Mouse (Mus musculus) effector memory CD4-positive, alpha-beta T cell, adult 5 months (primary cell): Measurements from ENCODE around the gene Taar4. TPM values are rescaled to one million over a fixed set of nuclear protein-coding genes. Genes with fewer than 3 reads are reported as not detected.

Experiments
- polyA plus RNA-seq: library from polyadenylated mRNA; unstranded; fragments of 100-300 nt; shearing (Covaris generic); gene quantifications from one replicate; pipeline ENCODE4 v1.2.1, GENCODE M21; 2017

Gene Taar4
- polyA plus RNA-seq = not detected

GRCm38 (mm10) chr10:23960444-23960915 is at the start of gene Taar4:
TSS of gene Taar4 (plus strand) at chr10:23960494.

GRCm38 (mm10) chr10:23920056-23920455 is 40.2 kb upstream of the Taar4 start, which contains the start of gene Taar1:
TSS of gene Taar1 (plus strand) at chr10:23920356.

DNA sequence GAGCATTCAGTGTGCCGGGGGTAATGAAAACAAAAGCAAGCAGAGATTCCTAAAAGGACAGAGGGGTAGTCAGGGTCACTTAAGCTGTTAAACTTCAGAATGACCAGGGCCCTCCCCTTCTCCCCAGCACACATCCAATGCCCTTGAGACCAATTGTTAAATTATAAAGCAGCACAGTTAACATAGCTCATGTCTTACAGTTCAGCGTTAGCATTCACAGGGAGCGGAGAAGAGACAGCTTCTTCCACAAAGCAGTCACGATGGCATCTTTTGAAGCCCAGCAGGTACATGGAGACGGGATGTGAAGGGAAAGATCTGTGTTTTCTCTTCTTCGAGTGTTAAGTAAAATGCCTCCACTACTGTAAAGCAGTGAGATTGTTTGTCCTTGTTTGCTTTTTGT is 22.0 kb upstream of the Taar4 start, which contains the start of gene Taar2:
Taar2 (plus strand) TSS at position 261 of the 400 bp plus-strand sequence.

DNA sequence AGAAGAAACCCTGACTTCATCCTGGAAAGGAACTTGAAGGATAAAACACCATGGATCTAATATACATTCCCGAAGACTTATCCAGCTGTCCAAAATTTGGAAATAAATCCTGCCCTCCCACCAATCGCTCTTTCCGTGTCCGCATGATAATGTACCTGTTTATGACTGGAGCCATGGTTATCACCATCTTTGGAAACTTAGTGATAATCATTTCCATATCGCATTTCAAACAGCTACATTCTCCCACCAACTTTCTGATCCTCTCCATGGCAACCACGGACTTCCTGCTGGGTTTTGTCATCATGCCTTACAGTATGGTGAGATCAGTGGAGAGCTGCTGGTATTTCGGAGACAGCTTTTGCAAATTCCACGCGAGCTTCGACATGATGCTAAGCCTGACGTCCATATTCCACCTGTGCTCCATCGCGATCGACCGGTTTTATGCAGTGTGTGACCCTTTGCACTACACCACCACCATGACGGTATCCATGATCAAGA is 10.7 kb upstream of the Taar4 start, which contains the start of gene Taar3:
Taar3 (plus strand) TSS at position 51 of the 498 bp plus-strand sequence.

GRCm38 (mm10) chr10:23970656-23971165 is 10.4 kb downstream of the Taar4 start, which contains the start of gene Taar5:
TSS of gene Taar5 (plus strand) at chr10:23970706.

GRCm38 (mm10) chr10:23985546-23985945 is 25.3 kb downstream of the Taar4 start, which contains the start of gene Taar6:
TSS of gene Taar6 (minus strand) at chr10:23985646.

DNA sequence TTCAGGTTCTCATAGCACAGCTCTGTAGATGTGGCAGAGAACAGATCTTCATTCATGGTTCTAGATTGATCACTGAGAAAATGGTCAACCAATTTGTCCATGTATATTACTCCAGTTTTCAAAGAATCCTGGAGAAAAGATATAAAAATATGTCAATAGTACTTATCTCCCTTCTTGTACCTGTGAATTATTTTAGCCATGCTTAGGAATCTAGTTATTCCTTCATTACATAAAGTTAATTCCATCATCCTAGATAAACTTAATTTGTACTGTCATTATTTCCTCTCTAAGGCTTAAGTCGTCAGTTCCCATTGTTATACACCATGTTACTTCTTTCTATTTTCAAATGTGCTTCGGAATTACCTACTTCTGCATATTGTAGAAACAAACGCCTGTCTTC is 33.1 kb downstream of the Taar4 start, which contains the start of gene Taar7a:
Taar7a (minus strand) TSS at position 101 of the 400 bp plus-strand sequence.

DNA sequence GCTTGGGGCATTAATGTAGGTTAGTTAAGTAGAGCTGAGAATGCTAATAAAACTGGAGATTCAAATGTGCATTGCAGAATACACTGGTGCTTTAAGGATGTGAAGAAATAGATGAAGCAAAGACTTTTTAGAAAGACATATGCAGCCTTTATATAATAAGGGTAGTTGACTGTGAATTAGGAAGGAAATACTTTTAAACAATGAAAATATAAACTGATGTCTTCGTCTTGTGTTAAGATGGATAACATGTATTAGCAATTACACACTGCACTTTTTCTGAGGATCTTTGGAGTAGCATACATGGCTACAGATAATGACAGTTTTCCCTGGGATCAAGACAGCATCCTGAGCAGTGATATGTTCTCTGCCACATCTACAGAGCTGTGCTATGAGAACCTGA is 39.3 kb downstream of the Taar4 start, which contains the start of gene Taar7b:
Taar7b (plus strand) TSS at position 301 of the 400 bp plus-strand sequence.

Other genes with a start within 250 kb of the Taar4 start
- 43.5 TPM for gene Rps12, start 173.2 kb upstream of the Taar4 start, polyA plus RNA-seq
- gene Slc18b1, start 163.5 kb upstream of the Taar4 start, polyA plus RNA-seq = not detected
- gene Vnn3, start 109.0 kb upstream of the Taar4 start, polyA plus RNA-seq = not detected
- gene Vnn1, start 65.8 kb upstream of the Taar4 start, polyA plus RNA-seq = not detected
- gene Taar1, start 40.1 kb upstream of the Taar4 start, polyA plus RNA-seq = not detected
- not detected for gene Taar2, start 21.9 kb upstream of the Taar4 start, polyA plus RNA-seq
- gene Taar3, start 10.9 kb upstream of the Taar4 start, polyA plus RNA-seq = not detected
- not detected for gene Taar5, start 10.2 kb downstream of the Taar4 start, polyA plus RNA-seq
- gene Taar6, start 25.2 kb downstream of the Taar4 start, polyA plus RNA-seq = not detected
- not detected for gene Taar7a, start 33.0 kb downstream of the Taar4 start, polyA plus RNA-seq
- not detected for gene Taar7b, start 39.4 kb downstream of the Taar4 start, polyA plus RNA-seq
- not detected for gene Taar7d, start 66.7 kb downstream of the Taar4 start, polyA plus RNA-seq
- not detected for gene Taar7e, start 77.1 kb downstream of the Taar4 start, polyA plus RNA-seq
- gene Taar7f, start 89.0 kb downstream of the Taar4 start, polyA plus RNA-seq = not detected
- gene Taar8a, start 116.0 kb downstream of the Taar4 start, polyA plus RNA-seq = not detected
- not detected for gene Taar8b, start 131.8 kb downstream of the Taar4 start, polyA plus RNA-seq
- gene Taar8c, start 141.4 kb downstream of the Taar4 start, polyA plus RNA-seq = not detected
- not detected for gene Taar9, start 149.0 kb downstream of the Taar4 start, polyA plus RNA-seq
- gene Stx7, start 188.8 kb downstream of the Taar4 start, polyA plus RNA-seq = 22.1 TPM